ENCODE assay signal across 27 mouse cellular contexts in genomic region chr13:31892913-31893514, GRCm38 (mm10).
A peak's percentile ranks its signal among the peaks of the same experiment; 100 is the strongest.
DNase-seq lines count a peak whose midpoint lies in the region; ATAC-seq and TF ChIP-seq lines count a peak whose summit lies in the region.
"Had no signal": no experiment of that assay in that cellular context is flagged by ENCODE, and none has a peak within 500 bp of the region (broad histone marks: within the 10 kb centered on the region; RNA-seq: fewer than 3 reads in every experiment).

No protein-coding gene starts in this region.

- peaks cover 4% of the 10 kb centered on the region; the same call in 1 of the 2 replicates for H3K9me3 ChIP-seq in kidney, embryonic 14.5 days (ENCODE audit: control insufficient read depth, low read length)
- H3K9me3 ChIP-seq in kidney, postnatal 0 days (replicated peaks; ENCODE audit: low read length), result no peaks in the 10 kb centered on the region
- H3K9me3 ChIP-seq: embryonic facial prominence, embryonic 13.5 days; forebrain, embryonic 12.5 days; forebrain, embryonic 15.5 days; hindbrain, embryonic 13.5 days; intestine, embryonic 15.5 days had no signal

- TF ChIP-seq CTCF in kidney, adult 2 months (conservative IDR thresholded peaks at IDR 0.05; ENCODE audit: insufficient read depth, insufficient read length, low read depth, low read length), result no peak
- no peak for TF ChIP-seq CTCF in kidney, postnatal 0 days (IDR thresholded peaks at IDR 0.05; ENCODE audit: low read depth)

- H3K27ac ChIP-seq in kidney, embryonic 14.5 days (ENCODE audit: low read depth, low read length), result no peak overlapping the region
- no peak overlapping the region for H3K27ac ChIP-seq in kidney, adult 2 months (ENCODE audit: insufficient read depth, low read depth, low read length)
- H3K27ac ChIP-seq in kidney, postnatal 0 days, result no peak overlapping the region
- H3K27ac ChIP-seq: embryonic facial prominence, embryonic 10.5 days; embryonic facial prominence, embryonic 13.5 days; forebrain, embryonic 12.5 days; forebrain, embryonic 15.5 days; hindbrain, embryonic 10.5 days; hindbrain, embryonic 13.5 days; intestine, embryonic 15.5 days had no signal

- no peak for TF ChIP-seq POLR2A in kidney, adult 2 months (IDR thresholded peaks at IDR 0.05; ENCODE audit: low read depth, low read length)

- no peaks in the 10 kb centered on the region for H3K36me3 ChIP-seq in kidney, embryonic 14.5 days (ENCODE audit: control insufficient read depth, insufficient read depth, low read length)
- H3K36me3 ChIP-seq in kidney, adult 2 months (ENCODE audit: control insufficient read depth, insufficient read depth, low read length), result no peaks in the 10 kb centered on the region
- H3K36me3 ChIP-seq in kidney, postnatal 0 days (ENCODE audit: insufficient read depth, low read length), result no peaks in the 10 kb centered on the region
- H3K36me3 ChIP-seq: embryonic facial prominence, embryonic 10.5 days; embryonic facial prominence, embryonic 13.5 days; forebrain, embryonic 12.5 days; forebrain, embryonic 15.5 days; hindbrain, embryonic 10.5 days; hindbrain, embryonic 13.5 days; intestine, embryonic 15.5 days had no signal

- H3K4me3 ChIP-seq in kidney, embryonic 14.5 days (ENCODE audit: low read length), result no peak overlapping the region
- no peak overlapping the region for H3K4me3 ChIP-seq in kidney, adult 2 months (ENCODE audit: insufficient read depth, low read depth, low read length)
- H3K4me3 ChIP-seq in kidney, postnatal 0 days (replicated peaks; ENCODE audit: low read depth, low read length), result no peak overlapping the region
- H3K4me3 ChIP-seq: embryonic facial prominence, embryonic 10.5 days; embryonic facial prominence, embryonic 13.5 days; erythroblast, embryonic 14.5 days; forebrain, embryonic 12.5 days; forebrain, embryonic 15.5 days; hindbrain, embryonic 10.5 days; hindbrain, embryonic 13.5 days; intestine, embryonic 15.5 days had no signal

- peak; percentile 49 for DNase-seq in embryo, embryonic 10 days (ENCODE audit: low spot score)
- no peak for DNase-seq in embryo, embryonic 9.5 days (ENCODE audit: extremely low spot score)
- no peak for DNase-seq in kidney, adult 2 months
- peak; percentile 57 for DNase-seq in kidney, postnatal 0 days (ENCODE audit: low spot score)
- DNase-seq in kidney, postnatal 4 days, result no peak
- DNase-seq in embryo, embryonic 11 days, result peak; percentile 18
- DNase-seq: adrenal gland, adult 8-10 months; adrenal gland, postnatal 25 days; cerebellum, adult 11 months; cerebellum, adult 2 months; cerebellum, adult 9-11 months; cerebellum, postnatal 25 days; gastrocnemius, postnatal 25 days; heart, postnatal 36 days had no signal

- H3K9ac ChIP-seq in kidney, embryonic 14.5 days (ENCODE audit: low read depth, low read length), result no peak overlapping the region
- no peak overlapping the region for H3K9ac ChIP-seq in kidney, postnatal 0 days (ENCODE audit: low read depth, low read length)
- H3K9ac ChIP-seq: embryonic facial prominence, embryonic 13.5 days; forebrain, embryonic 12.5 days; forebrain, embryonic 15.5 days; hindbrain, embryonic 13.5 days; intestine, embryonic 15.5 days had no signal

- H3K4me2 ChIP-seq in kidney, embryonic 14.5 days (replicated peaks; ENCODE audit: low read depth, low read length), result no peak overlapping the region
- no peak overlapping the region for H3K4me2 ChIP-seq in kidney, postnatal 0 days (ENCODE audit: low read length)
- H3K4me2 ChIP-seq: embryonic facial prominence, embryonic 13.5 days; forebrain, embryonic 12.5 days; forebrain, embryonic 15.5 days; heart, embryonic 11.5 days; hindbrain, embryonic 13.5 days; intestine, embryonic 15.5 days had no signal

- ATAC-seq in kidney, embryonic 14.5 days (ENCODE audit: low FRiP score, low TSS enrichment), result peak; percentile 82; the same call in 1 of the 2 replicates
- no peak; the same call in 1 of the 2 replicates for ATAC-seq in kidney, postnatal 0 days (replicated peaks; ENCODE audit: low FRiP score, low read depth)
- ATAC-seq in granulocyte monocyte progenitor cell, adult 5-6 weeks (replicated peaks; ENCODE audit: poor library complexity, severe bottlenecking), result no peak
- ATAC-seq: activated CD4-positive, CD25-positive, alpha-beta regulatory T cell, adult 4 months; forebrain, embryonic 15.5 days; hindbrain, embryonic 16.5 days; intestine, embryonic 15.5 days had no signal

- 24% methylated on average over 2 of the region's 2 CpGs for WGBS in kidney, embryonic 14.5 days
- WGBS in kidney, adult 2 months, result 51% methylated on average over 2 of the region's 2 CpGs
- WGBS in kidney, postnatal 0 days, result 39% methylated on average over 2 of the region's 2 CpGs

- H3K4me1 ChIP-seq in kidney, embryonic 14.5 days (ENCODE audit: control insufficient read depth, insufficient read depth, low read length), result no peaks in the 10 kb centered on the region
- H3K4me1 ChIP-seq in kidney, adult 2 months (ENCODE audit: control insufficient read depth, insufficient read depth, low read length), result no peaks in the 10 kb centered on the region
- H3K4me1 ChIP-seq in kidney, postnatal 0 days (replicated peaks; ENCODE audit: insufficient read depth, low read length), result no peaks in the 10 kb centered on the region
- H3K4me1 ChIP-seq: embryonic facial prominence, embryonic 13.5 days; forebrain, embryonic 12.5 days; forebrain, embryonic 15.5 days; hindbrain, embryonic 10.5 days; hindbrain, embryonic 13.5 days; intestine, embryonic 15.5 days had no signal

- no peaks in the 10 kb centered on the region for H3K27me3 ChIP-seq in kidney, embryonic 14.5 days (ENCODE audit: control insufficient read depth, insufficient read depth, low read length)
- no peaks in the 10 kb centered on the region for H3K27me3 ChIP-seq in kidney, adult 2 months (replicated peaks; ENCODE audit: control insufficient read depth, insufficient read depth, low read length)
- no peaks in the 10 kb centered on the region for H3K27me3 ChIP-seq in kidney, postnatal 0 days (ENCODE audit: insufficient read depth, low read length)
- H3K27me3 ChIP-seq: embryonic facial prominence, embryonic 13.5 days; forebrain, embryonic 12.5 days; forebrain, embryonic 15.5 days; hindbrain, embryonic 13.5 days; intestine, embryonic 15.5 days had no signal

Comparison
In these comparisons a context has a peak if more than half of its experiments do, and no peak if none do; other contexts are left out.
1. DNase-seq: peak in embryo, embryonic 10 days (single experiment), kidney, postnatal 0 days (single experiment) and embryo, embryonic 11 days (single experiment); none in embryo, embryonic 9.5 days (single experiment), kidney, adult 2 months (single experiment) and kidney, postnatal 4 days (0 of 2).